Mouse (Mus musculus) thymus, adult 2 months (tissue): ENCODE measurements around the gene Dock7. TPM values are rescaled to one million over a fixed set of nuclear protein-coding genes. Genes with fewer than 3 reads are reported as not detected.

Source experiments
- DNase-seq: peaks from one replicate; pipeline ENCODE4 v3.0.0; 2021
- H3K27ac ChIP-seq: fragments of 200-500 bp; 2 replicates; pipeline ENCODE4 v1.5.1; 2012; ENCODE audit warnings: low read length, control low read depth; ENCODE audit not compliant: control insufficient read depth, insufficient read depth
- H3K27me3 ChIP-seq: fragments of 200-500 bp; 2 replicates; pipeline ENCODE4 v1.6.1; 2012; ENCODE audit warnings: mild to moderate bottlenecking, low read length, moderate library complexity, mixed read lengths; ENCODE audit not compliant: control insufficient read depth, insufficient read depth
- H3K36me3 ChIP-seq: fragments of 200-500 bp; 2 replicates; pipeline ENCODE4 v1.6.1; 2012; ENCODE audit warnings: mild to moderate bottlenecking, low read length, moderate library complexity; ENCODE audit not compliant: control insufficient read depth, insufficient read depth
- H3K4me1 ChIP-seq: fragments of 200-500 bp; replicated peaks from 2 replicates; pipeline ENCODE4 v1.6.1; 2012; ENCODE audit warnings: low read length; ENCODE audit not compliant: control insufficient read depth, insufficient read depth
- H3K4me3 ChIP-seq: fragments of 200-500 bp; 2 replicates; pipeline ENCODE4 v1.5.1; 2012; ENCODE audit warnings: mild to moderate bottlenecking, low read length, control low read depth, moderate library complexity; ENCODE audit not compliant: control insufficient read depth, insufficient read depth
- CTCF ChIP-seq: fragments of 200-500 bp; IDR thresholded peaks from 2 replicates; pipeline ENCODE4 v1.5.1; 2012; ENCODE audit warnings: mild to moderate bottlenecking, control low read depth, low read length, moderate library complexity, borderline replicate concordance; ENCODE audit not compliant: control insufficient read depth, poor library complexity, insufficient read depth; ENCODE audit errors: extremely low read depth
- POLR2A ChIP-seq: fragments of 200-500 bp; IDR thresholded peaks from 2 replicates; pipeline ENCODE4 v1.6.1; 2012; ENCODE audit warnings: mild to moderate bottlenecking, low read length, control low read depth, moderate library complexity; ENCODE audit not compliant: control insufficient read depth, poor library complexity, insufficient read depth; ENCODE audit errors: extremely low read depth
- WGBS: fragments of 180-500 bp; shearing (Covaris S2); methylation state at CpG from one replicate; pipeline ENCODE4 v1.1.7; 2018; 5-methylcytosine and 5-hydroxymethylcytosine counted together
- polyA plus RNA-seq: library from polyadenylated mRNA; depleted of rRNA; stranded (reverse); fragments of >200 nt; gene quantifications from 2 replicates; pipeline ENCODE4 v1.2.3, GENCODE M21; 2012

Gene Dock7
- polyA plus RNA-seq, 1 experiment, result 9.3 TPM

GRCm38 (mm10) chr4:99141171-99141570 is 20.5 kb upstream of the Dock7 start:
- Histone ChIP-seq H3K27me3 (no peaks in the 10 kb centered on the region), H3K4me3 (no peak overlapping the region), H3K4me1 (no peaks in the 10 kb centered on the region), H3K27ac (no peak overlapping the region), H3K36me3 (no peaks in the 10 kb centered on the region)
- DNase-seq, result no peak
- 94% methylated on average over 1 of the region's 1 CpGs for WGBS
- no peak for TF ChIP-seq POLR2A

DNA sequence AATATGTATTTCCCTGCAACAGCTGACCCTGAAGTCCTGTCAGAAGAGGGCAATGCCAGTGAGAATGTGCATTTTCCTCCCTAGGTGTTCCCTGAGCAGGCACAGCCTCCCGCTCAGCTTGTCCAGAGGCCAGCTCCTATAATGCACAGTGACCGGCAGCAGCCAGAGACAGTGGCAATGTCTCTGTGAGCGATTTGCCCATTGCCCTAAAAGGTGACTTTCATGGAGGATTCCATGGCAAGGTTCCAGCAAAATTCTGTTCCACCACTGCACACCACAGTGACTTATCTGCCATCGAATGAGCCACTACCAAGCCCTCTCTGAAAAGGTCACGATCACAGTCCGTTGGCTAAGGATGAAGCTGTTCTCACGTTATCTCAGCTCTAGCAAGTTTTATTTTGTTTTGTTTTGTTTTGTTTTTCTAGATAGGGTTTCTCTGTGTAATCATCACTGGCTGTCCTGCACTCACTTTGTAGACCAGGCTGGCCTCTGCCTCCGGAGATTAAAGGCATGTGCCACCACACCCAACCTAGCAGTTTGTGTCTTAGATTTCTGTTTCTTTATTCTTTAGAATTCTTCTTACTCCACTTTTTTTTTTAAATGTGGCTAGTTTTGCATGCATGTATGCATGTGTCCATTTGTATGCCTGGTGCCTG is 17.4 kb upstream of the Dock7 start:
- Histone ChIP-seq H3K4me3 (no peak overlapping the region), H3K27ac (no peak overlapping the region), H3K36me3 (no peaks in the 10 kb centered on the region), H3K27me3 (no peaks in the 10 kb centered on the region), H3K4me1 (no peaks in the 10 kb centered on the region)
- WGBS, result 97% methylated on average over 8 of the region's 8 CpGs
- no peak for TF ChIP-seq CTCF
- no peak for TF ChIP-seq POLR2A
- no peak for DNase-seq

- Histone ChIP-seq H3K4me1 (no peaks in the 10 kb centered on the region), H3K27me3 (no peaks in the 10 kb centered on the region), H3K27ac (no peak overlapping the region), H3K36me3 (no peaks in the 10 kb centered on the region), H3K4me3 (no peak overlapping the region)
- TF ChIP-seq POLR2A, result no peak
- TF ChIP-seq CTCF, result no peak
- 89% methylated on average over 3 of the region's 3 CpGs for WGBS
- no peak for DNase-seq
Observed at GRCm38 (mm10) chr4:99134522-99134921, 13.8 kb upstream of the Dock7 start.

DNA sequence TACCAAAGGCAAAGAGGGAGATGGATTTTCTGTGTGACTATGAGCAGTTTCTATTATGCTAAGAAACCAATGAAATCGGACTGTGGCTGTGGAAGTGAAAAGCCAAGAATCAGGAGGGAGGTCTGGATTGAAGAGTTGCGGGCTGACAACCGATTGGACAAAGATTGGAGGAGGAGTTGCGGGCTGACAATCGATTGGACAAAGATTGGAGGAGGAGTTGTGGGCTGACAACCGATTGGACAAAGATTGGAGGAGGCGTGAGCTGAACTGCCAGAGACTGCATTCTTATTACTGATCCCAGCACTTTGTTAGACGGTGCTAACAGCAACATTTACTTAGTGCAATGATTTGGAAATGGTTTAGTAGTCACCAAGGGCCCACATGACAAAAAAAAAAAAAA is 12.6 kb upstream of the Dock7 start:
- DNase-seq, result no peak
- no peak overlapping the region for H3K4me3 ChIP-seq
- TF ChIP-seq POLR2A (no peak), CTCF (no peak)
- H3K27ac ChIP-seq, result no peak overlapping the region
- no peaks in the 10 kb centered on the region for H3K36me3 ChIP-seq
- H3K27me3 ChIP-seq, result no peaks in the 10 kb centered on the region
- no peaks in the 10 kb centered on the region for H3K4me1 ChIP-seq
- 99% methylated on average over 8 of the region's 8 CpGs for WGBS

DNA sequence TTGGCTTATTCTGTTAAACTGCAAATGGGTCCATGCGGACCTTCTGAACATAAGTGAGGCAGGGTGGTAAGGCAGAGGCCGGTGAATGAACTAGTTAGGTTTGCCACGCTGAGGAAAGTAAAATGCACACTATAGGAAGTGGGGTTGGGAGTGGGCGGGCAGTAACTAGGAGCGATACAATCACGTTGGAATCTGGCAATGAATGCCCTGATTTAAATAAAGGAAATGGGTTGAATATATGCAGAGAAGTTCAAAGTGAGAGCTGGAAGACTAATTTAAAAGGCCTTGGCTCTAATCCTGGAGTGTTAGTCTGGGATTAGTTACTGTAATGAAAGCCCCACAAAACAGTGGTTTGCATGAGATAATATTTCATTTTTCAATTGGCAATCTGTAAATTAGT is 12.0 kb upstream of the Dock7 start:
- Histone ChIP-seq H3K27ac (no peak overlapping the region), H3K36me3 (no peaks in the 10 kb centered on the region), H3K4me1 (no peaks in the 10 kb centered on the region), H3K4me3 (no peak overlapping the region), H3K27me3 (no peaks in the 10 kb centered on the region)
- no peak for DNase-seq
- TF ChIP-seq CTCF (no peak), POLR2A (no peak)
- 68% methylated on average over 6 of the region's 6 CpGs for WGBS

- no peak for DNase-seq
- TF ChIP-seq POLR2A (no peak), CTCF (no peak)
- H3K27ac ChIP-seq, result no peak overlapping the region
Observed at GRCm38 (mm10) chr4:99131227-99131653, 10.5 kb upstream of the Dock7 start.

GRCm38 (mm10) chr4:99123546-99123945 is 2.8 kb upstream of the Dock7 start:
- DNase-seq, result no peak
- Histone ChIP-seq H3K4me3 (no peak overlapping the region), H3K27ac (no peak overlapping the region), H3K36me3 (no peaks in the 10 kb centered on the region), H3K27me3 (no peaks in the 10 kb centered on the region; the same call in 1 of the 2 replicates), H3K4me1 (no peaks in the 10 kb centered on the region)
- TF ChIP-seq CTCF (no peak), POLR2A (no peak)
- 90% methylated on average over 3 of the region's 3 CpGs for WGBS

More at GRCm38 (mm10) chr4:99131227-99131653, 10.5 kb upstream of the Dock7 start:
- Histone ChIP-seq H3K27me3 (no peaks in the 10 kb centered on the region), H3K4me3 (no peak overlapping the region), H3K4me1 (no peaks in the 10 kb centered on the region), H3K36me3 (no peaks in the 10 kb centered on the region)
- WGBS, result 13% methylated on average over 9 of the region's 9 CpGs
